13 mouse cellular contexts compared by ENCODE assay signal in genomic region chr17:7292012-7292684, GRCm38 (mm10). TPM values are rescaled to one million over a fixed set of nuclear protein-coding genes. Genes with fewer than 3 reads are reported as not detected.
DNase-seq lines count a peak whose midpoint lies in the region; ATAC-seq and TF ChIP-seq lines count a peak whose summit lies in the region.
"Had no signal": no experiment of that assay in that cellular context is flagged by ENCODE, and none has a peak within 500 bp of the region (broad histone marks: within the 10 kb centered on the region; RNA-seq: fewer than 3 reads in every experiment).

No protein-coding gene starts in this region.

- H3K9ac ChIP-seq in hindbrain, postnatal 0 days (replicated peaks; ENCODE audit: low read length): no peak overlapping the region
- H3K9ac ChIP-seq: neural tube, embryonic 12.5 days had no signal

- H3K9me3 ChIP-seq in hindbrain, postnatal 0 days (ENCODE audit: low read length): no peaks in the 10 kb centered on the region
- H3K9me3 ChIP-seq: neural tube, embryonic 12.5 days had no signal

- no peak overlapping the region for H3K4me3 ChIP-seq in hindbrain, postnatal 0 days (ENCODE audit: low read length)
- H3K4me3 ChIP-seq: neural tube, embryonic 12.5 days had no signal

- H3K4me1 ChIP-seq in hindbrain, postnatal 0 days (ENCODE audit: insufficient read depth, low read length): no peaks in the 10 kb centered on the region

- TF ChIP-seq CTCF in hindbrain, postnatal 0 days (IDR thresholded peaks at IDR 0.05; ENCODE audit: low read depth): no peak

- no peak overlapping the region for H3K4me2 ChIP-seq in hindbrain, postnatal 0 days (ENCODE audit: low read depth, low read length)
- H3K4me2 ChIP-seq: liver, embryonic 11.5 days; neural tube, embryonic 12.5 days had no signal

- DNase-seq in heart, adult 11 months: peak; percentile 71
- DNase-seq in heart, postnatal 14 days: no peak
- DNase-seq in brain, adult 2 months (ENCODE audit: low read depth, low spot score): peak; percentile 75
- peak; percentile 27 to 32 for DNase-seq in cerebellum, postnatal 36 days
- peak; percentile 74 for DNase-seq in hindbrain, postnatal 0 days (ENCODE audit: low spot score)
- no peak for DNase-seq in frontal cortex, postnatal 25 days (ENCODE audit: low spot score in 2 of 2)
- DNase-seq in right cerebral cortex, postnatal 4 days: no peak
- DNase-seq in gastrocnemius, postnatal 25 days: no peak
- DNase-seq: gastrocnemius, postnatal 36 days; kidney, adult 8-10 months; lung, postnatal 36 days had no signal

- intact Hi-C loops in heart, postnatal 14 days (cut with DNase I): no loop called here

- H3K27ac ChIP-seq in hindbrain, postnatal 0 days: no peak overlapping the region
- H3K27ac ChIP-seq: neural tube, embryonic 12.5 days had no signal

- peak; percentile 82 for ATAC-seq in hindbrain, postnatal 0 days

- H3K36me3 ChIP-seq in hindbrain, postnatal 0 days (ENCODE audit: insufficient read depth, low read length): no peaks in the 10 kb centered on the region

- H3K27me3 ChIP-seq in hindbrain, postnatal 0 days (ENCODE audit: insufficient read depth, low read length): no peaks in the 10 kb centered on the region
- H3K27me3 ChIP-seq: neural tube, embryonic 12.5 days had no signal

- WGBS in hindbrain, postnatal 0 days: 38% methylated on average over 11 of the region's 11 CpGs

RNA-seq across cellular contexts. Expression of gene Tcp10a, which starts 32.3 kb away (rescaled TPM):
- not detected for total RNA-seq in heart, postnatal 14 days (2021)
- not detected in 2 replicates for total RNA-seq in hindbrain, postnatal 0 days (2014; rRNA removed)
- polyA plus RNA-seq in hindbrain, postnatal 0 days (2015; fragmentation: Nextera tagmentation; extraction: Ambion mirVana): 0.21 TPM in 1 of 2 replicates, not detected in the other
- not detected for total RNA-seq in gastrocnemius, postnatal 25 days (2021)
- total RNA-seq: gastrocnemius, postnatal 36 days had no signal
- polyA plus RNA-seq: liver, embryonic 11.5 days; neural tube, embryonic 12.5 days had no signal

Comparison
In these comparisons a context has a peak if more than half of its experiments do, and no peak if none do; other contexts are left out.
1. DNase-seq: peak in heart, adult 11 months (single experiment), brain, adult 2 months (single experiment), cerebellum, postnatal 36 days (2 of 2) and hindbrain, postnatal 0 days (single experiment); none in heart, postnatal 14 days (0 of 2), frontal cortex, postnatal 25 days (0 of 2), right cerebral cortex, postnatal 4 days (single experiment) and gastrocnemius, postnatal 25 days (single experiment).